Mouse (Mus musculus) megakaryocyte, adult 5-6 weeks (primary cell): ENCODE results near the gene Sf3b1. TPM values are rescaled to one million over a fixed set of nuclear protein-coding genes. Genes with fewer than 3 reads are reported as not detected.
"Not testable (repeated sequence)": the region's sequence is repeated elsewhere in the genome, so short reads cannot be mapped to it uniquely, and the experiment has no call there.

Source experiments
- ATAC-seq: 2 replicates; pipeline ENCODE4 v1.8.0; 2016; ENCODE audit warnings: mild to moderate bottlenecking, inconsistent platforms; ENCODE audit not compliant: poor library complexity, severe bottlenecking
- total RNA-seq, 2 experiments: library from RNA; stranded (forward) in 1 of 2; stranded (reverse) in 1 of 2; fragments of 153-499, 151-499 nt in 1 of 2; fragments of 221-1000, 200-1000 nt in 1 of 2; gene quantifications; 2 replicates each; pipeline versions ENCODE4 v1.2.3 to v1.2.4; 2015 to 2017

Gene Sf3b1
- total RNA-seq, 2 experiments from 2014 or later: 305 to 309 TPM

DNA sequence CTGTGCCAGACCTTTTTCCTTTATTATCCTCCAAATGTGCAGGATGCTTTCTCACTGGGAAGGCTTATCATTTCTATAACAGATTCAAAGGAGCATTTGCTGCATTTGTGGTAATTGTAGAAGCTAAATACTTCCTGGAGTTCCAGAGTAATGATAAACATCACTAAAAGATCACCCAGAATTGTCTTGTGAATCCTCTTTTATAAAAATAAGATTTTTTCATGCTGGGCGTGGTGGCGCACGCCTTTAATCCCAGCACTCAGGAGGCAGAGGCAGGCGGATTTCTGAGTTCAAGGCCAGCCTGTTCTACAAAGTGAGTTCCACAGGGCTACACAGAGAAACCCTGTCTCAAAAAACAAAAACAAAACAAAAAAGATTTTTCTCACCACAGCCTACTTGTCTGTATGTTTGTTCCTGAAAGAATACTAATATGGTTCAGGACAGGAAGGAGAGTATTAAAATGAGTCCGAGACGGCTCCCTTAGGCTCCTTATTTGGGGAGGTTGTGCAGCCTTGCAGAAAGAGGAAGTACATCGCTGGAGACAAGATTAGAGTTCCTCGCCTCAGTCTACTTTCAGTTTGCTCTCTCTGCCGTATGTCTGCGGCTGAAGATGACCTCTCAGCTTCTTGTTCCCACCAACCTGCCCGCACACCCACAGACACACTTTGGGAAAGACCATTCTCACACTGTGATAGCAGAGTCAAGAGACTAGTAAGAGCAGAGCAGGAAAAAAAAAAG is 1.4 kb upstream of the Sf3b1 start:
- ATAC-seq: peak; percentile 64

DNA sequence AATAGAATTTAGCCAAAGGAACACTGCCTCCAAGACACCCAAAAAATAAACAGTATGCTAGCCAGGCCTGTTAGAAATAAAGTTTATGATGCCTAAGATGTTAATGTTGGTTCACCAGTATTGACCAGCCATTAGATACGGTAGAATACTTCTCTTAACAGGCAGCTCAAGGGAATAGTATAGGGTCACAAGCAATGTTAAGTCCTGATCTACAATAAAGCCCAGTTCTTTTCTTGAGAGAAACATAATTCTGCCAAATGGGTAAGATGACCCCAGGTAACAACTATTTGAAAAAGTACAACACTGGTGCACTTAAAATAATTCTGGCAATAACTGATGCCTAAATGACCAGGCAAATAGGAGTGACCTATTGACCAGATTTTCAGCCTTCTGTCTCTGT is 685 bp upstream of the Sf3b1 start:
- ATAC-seq: no peak

DNA sequence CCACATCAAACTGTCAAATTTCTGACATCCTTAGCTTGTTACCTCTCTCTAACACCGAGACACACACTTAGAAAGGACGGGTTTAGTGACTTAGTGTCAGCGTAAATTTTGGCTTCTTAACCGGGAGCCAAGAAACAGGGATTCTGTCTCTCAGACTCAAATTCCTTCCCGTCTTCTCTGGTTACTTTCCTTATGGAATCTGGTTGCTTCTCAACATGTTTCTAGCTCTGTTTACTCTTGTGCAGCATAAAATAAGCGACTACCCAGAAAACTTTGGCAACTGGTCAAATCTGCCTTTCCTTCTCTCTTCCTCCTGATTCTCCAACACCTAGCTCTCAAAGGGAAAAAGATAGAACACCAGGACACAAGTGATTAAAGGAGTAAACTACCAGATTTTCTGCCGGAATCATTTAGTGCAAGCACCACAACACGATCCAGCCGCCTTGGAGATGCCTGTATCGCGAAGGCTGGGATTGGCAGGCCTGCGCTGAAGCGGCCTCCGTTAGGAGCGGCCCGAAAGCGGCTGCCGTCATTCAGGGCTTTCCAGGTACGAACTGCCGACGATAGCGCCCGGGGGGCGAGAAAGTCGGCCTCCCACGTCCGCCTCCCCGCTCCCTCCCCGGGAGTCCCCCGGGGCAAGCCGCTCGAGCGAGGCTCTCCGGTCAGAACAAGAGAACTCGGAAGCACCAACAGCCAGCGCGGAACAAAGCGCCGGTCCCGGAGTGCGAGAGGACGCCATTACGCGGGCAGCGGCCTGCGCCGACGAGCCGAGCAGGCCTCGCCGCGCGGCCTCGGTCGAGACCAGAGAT is 633 bp downstream of the Sf3b1 start:
- peak; percentile 20 for ATAC-seq

DNA sequence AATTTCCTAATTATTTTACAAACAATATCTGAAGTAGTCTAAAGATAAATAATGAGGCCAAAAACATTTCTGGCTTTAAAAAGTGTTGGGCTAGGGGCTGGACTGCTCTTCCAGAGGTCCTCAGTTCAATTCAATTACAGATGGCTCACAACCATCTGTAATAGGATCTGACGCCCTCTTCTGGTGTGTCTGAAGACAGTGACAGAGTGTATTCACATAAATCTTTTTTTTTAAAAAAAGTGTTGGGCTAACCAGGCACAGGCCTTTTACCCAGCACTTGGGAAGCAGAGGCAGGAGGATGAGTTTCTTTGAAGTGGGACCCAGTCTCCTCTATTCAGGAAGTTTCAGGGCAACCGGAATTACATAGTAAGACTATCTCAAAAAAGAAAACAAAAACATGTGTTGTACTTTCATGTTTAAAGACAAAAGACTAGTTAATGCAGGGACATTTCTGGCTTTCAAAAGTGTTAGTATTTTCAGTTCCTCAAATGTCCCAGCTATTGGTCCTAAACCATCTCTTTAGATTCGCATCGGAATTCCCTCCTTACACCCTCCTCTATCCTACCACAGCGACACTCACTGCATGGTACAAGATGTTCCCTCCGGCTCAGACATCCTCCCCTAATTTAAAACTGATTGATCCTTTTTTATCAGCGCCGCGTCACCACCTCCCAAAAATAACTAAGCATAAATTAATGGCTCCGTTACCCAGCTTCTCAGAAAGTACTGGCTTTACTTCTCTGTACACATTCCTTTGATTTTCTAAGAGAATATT is 1.4 kb downstream of the Sf3b1 start:
- no peak for ATAC-seq

DNA sequence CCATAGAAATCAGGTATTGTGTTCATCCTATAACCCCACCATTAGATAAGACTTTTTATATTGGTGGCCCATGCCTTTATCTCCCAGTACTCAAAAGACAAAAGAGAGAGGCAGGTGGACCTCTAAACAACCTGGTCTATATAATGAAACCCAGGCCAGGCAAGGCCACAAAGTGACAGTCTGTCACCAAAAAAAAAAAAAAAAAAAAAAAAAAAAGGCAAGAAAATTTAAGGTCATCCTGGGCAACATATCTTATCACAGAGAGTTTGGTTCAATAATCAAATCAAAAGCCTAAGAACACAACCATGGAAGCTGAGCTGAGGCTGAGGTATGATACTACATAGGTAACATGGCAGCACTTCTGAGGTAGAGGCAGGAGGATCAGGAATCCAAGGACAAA is 5.4 kb downstream of the Sf3b1 start:
- no peak for ATAC-seq

DNA sequence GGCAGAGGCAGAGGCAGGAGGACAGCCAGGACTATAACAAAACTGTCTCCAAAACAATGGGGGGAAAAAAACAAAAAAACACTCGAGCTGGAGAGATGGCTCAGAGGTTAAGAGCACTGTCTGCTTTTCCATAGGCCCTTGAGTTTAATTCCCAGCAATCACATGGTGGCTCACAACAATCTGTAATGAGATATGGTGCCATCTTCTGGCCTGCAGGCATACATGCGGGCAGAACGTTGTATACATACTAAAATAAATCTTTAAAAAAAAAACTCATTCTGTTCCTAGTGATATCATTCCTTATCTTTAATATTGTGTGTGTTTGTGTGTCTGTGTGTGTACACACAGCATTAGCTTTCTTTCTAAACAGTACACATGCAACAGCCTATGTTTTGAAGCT is 14.8 kb downstream of the Sf3b1 start:
- no peak for ATAC-seq

DNA sequence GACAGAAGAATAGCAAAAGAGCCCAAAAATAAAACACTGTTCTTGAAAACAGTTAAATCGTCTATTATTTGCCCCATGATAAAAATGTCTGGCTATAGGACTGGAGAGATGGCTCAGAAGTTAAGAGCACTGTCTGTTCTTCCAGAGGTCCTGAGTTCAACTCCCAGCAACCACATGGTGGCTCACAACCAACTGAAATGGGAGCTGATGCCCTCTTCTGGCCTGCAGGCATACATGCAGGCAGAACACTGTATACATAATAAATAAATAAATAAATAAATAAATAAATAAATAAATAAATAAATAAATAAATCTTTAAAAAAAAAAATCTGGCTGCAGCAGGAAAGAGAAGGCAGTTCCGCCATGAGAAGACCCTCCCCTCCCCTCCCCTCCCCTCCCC is 19.0 kb downstream of the Sf3b1 start:
- not testable (repeated sequence) for ATAC-seq

DNA sequence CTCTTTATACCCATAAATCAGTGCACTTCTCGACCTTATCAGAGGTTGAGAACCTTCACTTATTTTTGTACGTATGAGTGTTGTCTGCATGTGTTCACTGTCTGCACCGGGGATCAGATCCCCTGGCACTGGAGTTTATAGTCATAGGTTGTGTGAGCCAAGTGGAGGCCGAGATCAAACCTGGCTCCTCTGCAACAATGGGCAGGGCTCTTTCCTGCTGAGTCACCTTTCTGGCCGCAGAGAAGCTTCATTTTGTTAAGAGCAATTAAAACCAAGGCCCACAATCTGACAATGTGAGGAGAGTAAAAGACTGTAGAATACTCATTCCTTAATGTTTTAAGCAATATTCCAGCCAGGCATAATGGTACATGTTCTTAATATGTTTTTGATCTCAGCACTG is 33.7 kb downstream of the Sf3b1 start:
- ATAC-seq: no peak

DNA sequence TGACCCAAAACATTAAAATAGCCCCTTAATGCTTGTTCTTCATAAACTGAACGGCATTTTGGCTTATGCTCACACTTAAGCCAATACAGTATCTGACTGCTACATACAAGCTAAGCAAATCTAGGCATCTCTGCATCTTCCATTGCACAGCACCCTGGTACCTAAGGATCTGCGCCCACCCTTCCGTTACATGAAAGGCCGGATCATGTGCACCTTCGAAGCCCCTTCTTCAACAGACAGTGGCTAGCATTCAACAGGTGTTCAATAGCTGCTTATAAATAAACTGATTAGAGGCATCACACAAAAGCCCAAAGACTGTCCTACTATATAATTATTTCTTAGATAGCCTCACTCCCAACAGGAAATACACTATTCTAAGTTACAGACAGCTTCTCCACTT is 41.0 kb downstream of the Sf3b1 start:
- no peak for ATAC-seq

DNA sequence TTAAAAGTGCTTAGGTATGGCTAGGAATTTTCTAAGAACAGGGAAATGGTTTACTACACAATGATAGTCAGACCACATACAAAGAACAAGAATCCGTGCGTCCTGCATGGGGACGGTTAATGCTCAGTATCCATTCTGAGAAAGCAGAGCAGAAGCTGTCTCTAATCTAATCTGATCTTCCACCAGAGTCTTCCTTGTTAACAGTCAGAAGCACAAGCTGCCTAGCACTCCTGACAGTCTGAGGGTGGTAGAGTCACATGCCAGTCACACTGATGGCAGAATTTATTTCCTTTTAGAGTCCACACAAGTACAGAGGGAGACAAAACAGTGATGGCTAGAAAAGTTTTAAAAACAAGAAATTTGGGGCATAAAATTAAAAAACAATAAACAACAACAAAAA is 41.5 kb downstream of the Sf3b1 start:
- ATAC-seq: no peak

DNA sequence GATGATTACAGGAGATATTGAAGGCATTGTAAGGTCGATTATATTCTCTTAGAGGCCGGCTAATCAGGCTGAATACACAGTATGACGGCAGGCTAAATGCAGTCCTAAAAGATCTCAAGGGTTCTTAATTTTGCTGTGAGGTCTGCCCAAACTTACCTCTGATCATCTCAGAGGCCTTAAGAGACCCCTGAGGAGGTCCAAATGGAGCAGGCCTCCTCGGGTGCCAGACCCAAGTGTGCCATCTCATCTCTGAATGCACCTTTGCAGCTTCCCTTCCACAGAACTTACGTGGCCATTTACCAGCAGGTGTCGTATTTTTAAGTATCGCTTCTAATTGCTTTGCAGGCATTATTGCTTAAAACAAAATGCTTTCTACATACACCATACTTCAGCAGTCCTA is 43.1 kb downstream of the Sf3b1 start:
- no peak for ATAC-seq

DNA sequence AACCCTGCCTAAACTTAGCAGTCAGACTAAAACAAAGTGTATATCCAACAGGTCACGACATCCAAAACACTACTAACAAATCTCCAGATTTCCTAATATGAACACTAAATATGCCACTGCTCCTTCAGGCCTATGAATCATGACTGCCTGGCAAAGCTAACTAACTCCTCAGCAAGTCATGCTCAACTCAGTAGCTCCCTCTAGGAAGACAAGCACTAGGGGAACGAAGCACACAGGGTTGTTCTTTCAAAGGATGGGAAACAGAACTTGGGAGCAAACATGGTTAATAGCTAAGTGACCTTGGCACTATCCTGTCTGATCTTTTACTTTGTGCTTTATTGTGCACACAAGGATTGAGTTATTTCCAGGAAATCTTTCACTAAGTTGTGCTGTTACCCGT is 43.9 kb downstream of the Sf3b1 start:
- no peak for ATAC-seq

DNA sequence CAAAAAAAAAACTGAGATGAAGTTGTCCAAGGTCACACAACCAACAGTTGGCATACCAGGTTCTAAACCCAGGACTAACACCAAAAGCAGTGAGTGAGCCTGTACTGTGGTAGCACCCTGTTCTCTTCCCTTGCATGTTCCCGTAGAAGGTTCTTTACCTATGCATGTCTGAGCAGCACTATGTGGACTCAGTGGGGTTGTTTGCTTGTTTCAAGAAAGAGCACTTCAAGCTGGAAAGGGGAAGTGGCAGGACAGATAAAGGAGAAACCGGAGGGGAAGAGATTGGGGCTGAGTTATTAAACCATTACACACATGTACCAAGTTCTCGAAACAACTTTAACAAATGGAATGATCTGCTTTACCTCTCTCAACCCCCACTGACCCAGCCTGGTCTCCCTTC is 44.6 kb downstream of the Sf3b1 start:
- ATAC-seq: no peak

DNA sequence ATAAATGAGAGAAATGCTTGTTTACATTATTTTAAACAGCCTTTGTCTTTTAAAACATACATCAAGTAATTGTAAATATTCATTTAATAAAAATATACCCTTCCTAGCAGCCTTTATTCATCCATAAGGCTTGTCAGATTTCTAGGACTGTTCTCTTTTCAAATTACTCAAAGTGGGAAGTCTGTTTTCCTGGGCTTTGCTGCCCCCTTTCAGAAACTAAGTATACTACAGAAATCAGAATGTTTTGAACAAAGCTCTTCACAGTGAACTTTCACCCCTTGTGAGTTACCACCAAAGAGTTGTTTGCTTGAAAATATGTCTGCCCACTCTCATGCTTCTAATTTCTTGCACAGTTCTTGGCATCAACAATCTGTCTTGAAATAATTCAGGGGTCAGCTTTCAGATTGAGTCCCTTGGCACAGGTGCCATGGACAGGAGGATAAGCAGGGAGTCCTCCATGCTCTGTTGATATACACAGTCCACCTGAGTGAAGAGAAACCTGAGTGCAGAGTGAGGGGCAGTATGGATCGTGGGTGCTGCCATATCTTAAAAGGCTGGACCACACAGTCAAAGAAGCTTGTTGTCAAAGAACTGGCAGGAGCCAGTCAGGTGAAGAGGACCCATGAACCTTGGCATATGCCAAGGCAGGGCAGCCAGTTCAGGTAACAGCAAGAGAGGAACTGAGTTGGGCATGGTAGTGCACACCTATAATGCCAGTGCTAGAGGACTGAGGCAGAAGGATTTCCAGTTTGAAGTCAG is 47.9 kb downstream of the Sf3b1 start:
- ATAC-seq: no peak

DNA sequence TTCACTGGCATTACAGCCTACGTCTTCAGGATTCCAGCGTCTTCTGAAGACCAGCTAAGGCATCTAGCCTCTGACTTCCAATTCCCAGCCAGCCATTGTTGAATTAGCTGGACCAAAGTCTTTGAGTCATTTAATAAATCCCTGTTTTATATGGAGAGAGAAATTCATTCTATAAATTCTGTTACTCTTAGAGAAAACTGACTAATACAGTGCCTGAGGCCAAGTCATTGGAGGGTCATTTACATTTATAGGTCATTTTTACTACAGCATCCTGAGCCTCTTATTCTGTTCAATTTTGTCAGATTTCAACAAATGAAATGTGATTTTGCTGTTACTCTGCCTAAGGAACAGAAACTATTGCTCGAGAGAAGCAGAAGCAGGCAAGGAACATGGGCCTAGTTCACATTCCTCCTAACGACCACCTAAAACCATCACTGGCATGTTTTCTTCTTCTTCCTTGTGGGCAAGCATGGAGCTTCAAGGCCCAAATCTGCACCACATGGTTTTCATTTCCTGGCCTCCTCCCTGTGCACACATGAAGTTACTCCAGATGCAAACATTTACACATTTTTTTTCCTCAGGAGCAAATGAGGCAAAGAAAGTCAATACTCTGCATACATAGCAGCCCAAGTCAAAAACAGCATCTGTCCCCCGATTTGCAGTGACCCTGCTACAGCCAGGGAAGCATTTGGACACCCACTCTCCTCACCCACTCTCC is 55.4 kb downstream of the Sf3b1 start:
- no peak for ATAC-seq

DNA sequence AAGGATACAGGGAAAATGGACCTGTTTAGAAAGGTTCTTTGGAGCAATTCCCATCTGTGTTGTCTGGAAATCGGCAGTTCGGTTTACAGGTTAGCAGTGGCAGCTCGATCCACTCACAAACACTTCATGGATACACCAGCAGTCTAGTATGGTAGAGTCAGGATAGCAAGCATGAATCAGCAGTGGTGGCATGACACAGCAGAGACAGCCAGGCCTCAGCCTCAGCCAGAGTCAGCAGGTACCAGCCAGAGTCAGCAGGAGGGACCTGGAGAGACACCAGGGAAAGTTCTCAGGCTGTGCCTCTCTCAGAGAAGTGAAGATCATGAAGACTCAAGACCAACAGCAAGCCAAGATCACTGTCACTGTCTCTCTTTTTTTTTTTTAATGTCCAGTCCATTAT is 60.4 kb downstream of the Sf3b1 start:
- ATAC-seq: no peak

DNA sequence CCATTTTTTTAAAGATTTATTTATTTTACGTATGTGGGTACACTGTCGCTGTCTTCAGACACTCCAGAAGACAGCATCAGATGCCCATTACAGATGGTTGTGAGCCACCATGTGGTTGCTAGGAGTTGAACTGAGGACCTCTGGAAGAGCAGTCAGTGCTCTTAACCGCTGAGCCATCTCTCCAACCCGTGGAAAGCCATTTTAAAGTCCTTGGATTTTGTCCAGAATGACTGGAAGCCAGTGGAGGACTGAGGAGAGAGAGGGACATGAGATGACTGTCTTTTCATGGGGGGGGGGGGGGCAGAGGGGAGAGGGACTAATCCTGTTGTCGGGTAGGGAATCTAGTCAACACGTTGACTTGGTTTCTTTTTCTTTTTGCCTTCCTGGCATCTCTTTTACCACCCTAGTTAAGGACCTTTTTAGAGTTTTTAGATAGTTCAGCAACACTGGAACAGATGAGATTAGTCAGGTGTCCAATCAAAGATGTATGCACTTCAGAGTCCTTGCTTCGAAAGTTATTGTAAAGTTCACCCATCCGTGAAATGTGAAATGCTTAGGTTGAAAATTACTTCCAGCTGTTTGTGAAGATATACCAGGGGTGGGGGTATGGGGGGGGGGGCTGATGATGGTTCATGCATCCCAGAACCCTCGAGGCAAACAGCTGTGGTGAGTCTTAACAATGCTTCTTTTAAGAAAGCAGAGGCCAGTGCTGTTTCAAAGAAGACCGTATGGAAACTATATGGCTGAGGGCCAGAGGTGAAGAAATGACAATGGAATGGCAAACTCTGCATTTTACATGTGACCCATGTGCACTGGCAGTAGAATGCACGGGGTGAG is 61.9 kb downstream of the Sf3b1 start:
- ATAC-seq: no peak

DNA sequence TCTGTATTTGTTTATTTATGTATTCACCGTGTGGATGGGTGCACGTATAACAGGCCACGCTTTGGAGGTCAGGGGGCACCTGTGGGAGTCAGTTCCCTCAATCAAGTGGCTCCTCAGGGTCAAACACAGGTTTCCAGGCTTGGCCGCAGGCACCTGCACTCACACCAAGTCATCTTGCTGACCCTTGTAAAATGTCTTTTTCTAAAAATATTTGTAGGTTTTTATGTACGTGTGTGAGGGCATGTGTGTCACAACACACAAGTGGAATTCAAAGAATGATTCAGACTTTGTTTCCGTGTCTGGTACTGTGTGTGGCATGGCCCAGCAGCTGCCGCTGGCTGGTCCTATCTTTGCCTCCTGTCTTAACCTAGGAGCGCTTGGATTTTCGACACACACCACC is 65.6 kb downstream of the Sf3b1 start:
- no peak for ATAC-seq

DNA sequence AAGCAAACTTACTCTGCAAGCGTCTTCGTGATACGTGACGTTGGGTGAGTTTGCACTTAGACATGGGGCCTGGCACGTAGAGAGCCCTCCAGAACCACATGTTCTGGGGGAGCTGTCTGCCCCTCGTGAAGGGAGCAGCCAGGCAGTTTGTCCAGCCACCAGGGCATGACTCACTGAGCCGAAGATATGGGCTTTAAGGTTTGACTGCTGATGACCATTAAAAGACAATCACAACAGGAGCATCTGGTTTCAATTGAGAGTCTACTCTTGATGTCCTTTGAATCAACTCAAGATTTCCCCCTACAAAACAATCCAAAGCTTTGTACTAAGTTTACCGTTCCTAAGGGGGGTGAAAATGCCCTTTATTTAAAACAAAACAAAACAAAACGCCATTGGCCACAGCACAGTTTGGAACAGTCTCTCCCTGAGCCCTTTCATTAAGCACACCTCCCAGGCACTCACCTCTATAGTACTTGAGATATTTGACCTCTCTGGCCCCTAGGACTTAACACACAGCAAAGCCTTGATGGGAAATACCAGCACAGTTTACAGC is 66.6 kb downstream of the Sf3b1 start:
- no peak for ATAC-seq
